Mouse (Mus musculus) heart, embryonic 16.5 days (tissue): ENCODE data around the gene Gspt1. TPM values are rescaled to one million over a fixed set of nuclear protein-coding genes. Genes with fewer than 3 reads are reported as not detected.
A peak's percentile ranks its signal among the peaks of the same experiment; 100 is the strongest.
"Not testable (repeated sequence)": the region's sequence is repeated elsewhere in the genome, so short reads cannot be mapped to it uniquely, and the experiment has no call there.

ENCODE experiments used
- ATAC-seq: fragments of 200-750 bp; cut with Nextera tagmentation; replicated peaks from 2 replicates; pipeline ENCODE4 v1.8.0; 2017; ENCODE audit warnings: moderate number of reproducible peaks; ENCODE audit not compliant: insufficient read depth, low FRiP score; ENCODE audit errors: extremely low read depth
- H3K27ac ChIP-seq: fragments of 300-500 bp; sonication (generic); 2 replicates; pipeline ENCODE4 v1.5.1; 2014; ENCODE audit warnings: mild to moderate bottlenecking, low read length, control low read depth, moderate library complexity
- H3K27me3 ChIP-seq: fragments of 300-500 bp; sonication (generic); 2 replicates; pipeline ENCODE4 v1.6.1; 2014; ENCODE audit warnings: low read length, mixed read lengths; ENCODE audit not compliant: control insufficient read depth, insufficient read depth
- H3K36me3 ChIP-seq: fragments of 300-500 bp; sonication (generic); 2 replicates; pipeline ENCODE4 v1.6.1; 2014; ENCODE audit not compliant: control insufficient read depth, insufficient read depth
- H3K4me1 ChIP-seq: fragments of 300-500 bp; sonication (generic); 2 replicates; pipeline ENCODE4 v1.6.1; 2014; ENCODE audit warnings: low read length, mixed read lengths; ENCODE audit not compliant: control insufficient read depth, insufficient read depth
- H3K4me2 ChIP-seq: fragments of 300-500 bp; sonication (generic); 2 replicates; pipeline ENCODE4 v1.6.1; 2014; ENCODE audit warnings: low read depth, mild to moderate bottlenecking, control low read depth, low read length
- H3K4me3 ChIP-seq: fragments of 300-500 bp; sonication (generic); 2 replicates; pipeline ENCODE4 v1.5.1; 2014; ENCODE audit warnings: mild to moderate bottlenecking, control low read depth, low read length
- H3K9ac ChIP-seq: fragments of 300-500 bp; sonication (generic); 2 replicates; pipeline ENCODE4 v1.6.1; 2014; ENCODE audit warnings: low read length, control low read depth
- H3K9me3 ChIP-seq: fragments of 300-500 bp; sonication (generic); replicated peaks from 2 replicates; pipeline ENCODE4 v1.6.1; 2016; ENCODE audit warnings: low read length; ENCODE audit not compliant: control insufficient read depth
- WGBS: fragments of 180-500 bp; shearing (Covaris S2); extraction: QIAGEN DNeasy Blood & Tissue Kit; methylation state at CpG from one replicate; pipeline ENCODE4 v1.1.7; 2014; 5-methylcytosine and 5-hydroxymethylcytosine counted together
- polyA plus RNA-seq: library from polyadenylated mRNA; unstranded; fragments of >200 nt; fragmentation: Nextera tagmentation; extraction: Ambion mirVana; gene quantifications from 2 replicates; pipeline ENCODE4 v1.2.1, GENCODE M21; 2015

Gene Gspt1
- polyA plus RNA-seq = 42.6 and 45.4 TPM in 2 replicates

GRCm38 (mm10) chr16:11253898-11254722 lies at the start of gene Gspt1:
Gene Gspt1 (minus strand): TSS chr16:11254325.
- under 1% methylated on average over 73 of the region's 76 CpGs for WGBS
- no peaks in the 10 kb centered on the region for H3K36me3 ChIP-seq
- peak within 1 kb of the TSS; percentile 94 for H3K27ac ChIP-seq
- H3K4me2 ChIP-seq = peak within 1 kb of the TSS; percentile 80
- peaks cover 11% of the 10 kb centered on the region for H3K4me1 ChIP-seq
- no peaks in the 10 kb centered on the region for H3K9me3 ChIP-seq
- ATAC-seq = peak; percentile 98
- peak within 1 kb of the TSS; percentile 99 for H3K4me3 ChIP-seq
- no peaks in the 10 kb centered on the region for H3K27me3 ChIP-seq
- H3K9ac ChIP-seq = peak within 1 kb of the TSS; percentile 98

- Histone ChIP-seq H3K36me3 (no peaks in the 10 kb centered on the region), H3K4me3 (no peak overlapping the region), H3K9me3 (no peaks in the 10 kb centered on the region), H3K4me2 (no peak overlapping the region), H3K27me3 (no peaks in the 10 kb centered on the region), H3K9ac (no peak overlapping the region), H3K27ac (no peak overlapping the region), H3K4me1 (no peaks in the 10 kb centered on the region)
- ATAC-seq = no peak
Observed at GRCm38 (mm10) chr16:11303741-11304140, 49.6 kb upstream of the Gspt1 start.

DNA sequence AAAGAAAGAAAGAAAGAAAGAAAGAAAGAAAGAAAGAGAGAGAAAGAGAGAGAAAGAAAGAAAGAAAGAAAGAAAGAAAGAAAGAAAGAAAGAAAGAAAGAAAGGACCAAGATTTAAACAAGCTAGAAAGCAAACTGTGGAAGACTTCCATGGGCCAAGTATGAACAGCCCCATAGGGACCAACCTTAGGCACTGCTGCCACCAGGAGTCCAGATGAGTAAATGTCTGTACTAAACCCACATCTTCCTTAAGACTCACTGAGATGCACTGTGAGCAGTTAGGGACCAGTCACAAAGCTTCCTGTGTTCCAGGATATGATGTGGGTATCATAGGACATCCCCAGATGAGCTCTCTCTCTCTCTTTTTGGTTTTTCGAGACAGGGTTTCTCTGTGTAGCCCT lies 43.6 kb upstream of the Gspt1 start:
- WGBS = 59% methylated on average over 1 of the region's 1 CpGs

GRCm38 (mm10) chr16:11295583-11295982 lies 41.5 kb upstream of the Gspt1 start:
- H3K4me2 ChIP-seq, ATAC-seq, H3K9ac ChIP-seq, H3K4me3 ChIP-seq, H3K36me3 ChIP-seq, H3K4me1 ChIP-seq, H3K27me3 ChIP-seq, H3K27ac ChIP-seq, H3K9me3 ChIP-seq: not testable (repeated sequence)
- 75% methylated on average over 4 of the region's 4 CpGs for WGBS

More for the DNA sequence above, 43.6 kb upstream of the Gspt1 start:
- H3K27ac ChIP-seq, H3K27me3 ChIP-seq, H3K9me3 ChIP-seq, H3K4me2 ChIP-seq, H3K4me1 ChIP-seq, H3K36me3 ChIP-seq, H3K4me3 ChIP-seq, ATAC-seq, H3K9ac ChIP-seq: not testable (repeated sequence)

- H3K9ac ChIP-seq, ATAC-seq, H3K9me3 ChIP-seq, H3K27me3 ChIP-seq, H3K4me3 ChIP-seq, H3K36me3 ChIP-seq, H3K4me2 ChIP-seq, H3K27ac ChIP-seq, H3K4me1 ChIP-seq: not testable (repeated sequence)
- WGBS = 84% methylated on average over 7 of the region's 8 CpGs
Observed at GRCm38 (mm10) chr16:11288873-11289272, 34.7 kb upstream of the Gspt1 start.

DNA sequence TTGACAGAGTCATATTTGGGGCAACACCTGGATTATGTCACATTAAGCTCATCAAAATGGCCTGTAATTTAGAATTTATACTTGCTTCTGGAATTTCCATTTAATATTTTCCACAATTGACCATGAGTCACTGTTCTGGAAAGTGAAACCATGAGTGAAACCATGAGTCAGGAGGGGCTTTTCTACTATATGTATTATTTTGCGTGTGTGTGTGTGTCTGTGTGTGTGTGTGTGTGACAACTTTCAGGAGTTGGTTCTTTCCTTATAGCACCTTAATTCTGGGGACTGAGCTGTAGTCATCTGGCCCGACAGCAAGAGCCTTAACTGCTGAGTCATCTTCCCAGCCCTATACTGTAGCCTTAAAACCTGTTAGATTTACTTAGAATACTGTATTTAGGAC lies 31.8 kb upstream of the Gspt1 start:
- Histone ChIP-seq H3K36me3 (no peaks in the 10 kb centered on the region), H3K4me2 (no peak overlapping the region), H3K27me3 (no peaks in the 10 kb centered on the region), H3K27ac (no peak overlapping the region), H3K4me3 (no peak overlapping the region), H3K4me1 (no peaks in the 10 kb centered on the region), H3K9ac (no peak overlapping the region), H3K9me3 (peaks cover 10% of the 10 kb centered on the region)
- ATAC-seq = no peak
- 74% methylated on average over 2 of the region's 2 CpGs for WGBS

DNA sequence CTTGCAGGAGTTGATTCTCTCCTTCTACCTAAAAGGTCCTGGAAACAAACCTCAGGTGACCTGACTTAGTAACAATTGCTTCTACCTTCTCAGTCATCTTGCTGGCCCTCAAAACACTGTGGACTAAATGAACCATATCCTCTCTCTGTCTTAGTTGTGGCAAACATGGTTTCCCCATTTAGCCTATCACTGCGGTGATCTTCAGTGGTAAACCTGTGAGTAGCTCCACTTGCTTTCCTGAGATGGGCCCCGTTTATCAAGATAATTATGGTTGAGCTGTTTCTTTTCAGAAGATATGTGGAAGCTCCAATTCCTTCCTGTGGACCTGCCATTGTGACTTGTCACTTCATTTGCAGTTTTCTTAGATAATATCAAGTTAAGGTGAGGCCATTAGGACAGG lies 30.8 kb upstream of the Gspt1 start:
- Histone ChIP-seq H3K9ac (no peak overlapping the region), H3K4me3 (no peak overlapping the region), H3K27me3 (no peaks in the 10 kb centered on the region), H3K36me3 (no peaks in the 10 kb centered on the region), H3K4me2 (no peak overlapping the region), H3K9me3 (peaks cover 3% of the 10 kb centered on the region), H3K4me1 (no peaks in the 10 kb centered on the region), H3K27ac (no peak overlapping the region)
- 76% methylated on average over 2 of the region's 2 CpGs for WGBS
- no peak for ATAC-seq

- Histone ChIP-seq H3K4me1 (no peaks in the 10 kb centered on the region), H3K4me2 (no peak overlapping the region), H3K9me3 (no peaks in the 10 kb centered on the region), H3K36me3 (no peaks in the 10 kb centered on the region), H3K4me3 (no peak overlapping the region), H3K27ac (no peak overlapping the region), H3K9ac (no peak overlapping the region), H3K27me3 (no peaks in the 10 kb centered on the region)
- ATAC-seq = no peak
- 76% methylated on average over 5 of the region's 5 CpGs for WGBS
Observed at GRCm38 (mm10) chr16:11282655-11283232, 28.6 kb upstream of the Gspt1 start.

DNA sequence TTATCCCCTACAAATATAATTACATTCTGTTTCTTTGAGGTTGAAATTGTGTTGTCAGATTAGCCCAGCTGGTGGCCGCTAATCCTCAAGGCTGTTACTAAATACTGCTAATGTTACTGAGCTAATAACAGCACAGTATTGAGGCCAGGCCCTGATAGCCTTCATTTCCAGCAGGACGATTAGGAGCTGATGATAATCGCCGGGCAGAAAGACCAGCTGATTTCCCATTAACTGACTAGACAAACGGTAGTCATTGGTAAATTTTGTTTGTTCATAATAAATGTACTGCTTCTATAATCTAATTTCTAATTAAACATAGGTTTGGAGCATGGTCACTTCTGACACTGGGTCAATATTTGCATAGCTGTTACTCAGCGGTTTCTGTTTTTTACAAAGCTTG lies 24.7 kb upstream of the Gspt1 start:
- no peaks in the 10 kb centered on the region for H3K4me1 ChIP-seq
- no peaks in the 10 kb centered on the region for H3K27me3 ChIP-seq
- 66% methylated on average over 6 of the region's 6 CpGs for WGBS
- H3K36me3 ChIP-seq = no peaks in the 10 kb centered on the region
- H3K4me2 ChIP-seq = no peak overlapping the region
- H3K27ac ChIP-seq = no peak overlapping the region
- H3K4me3 ChIP-seq = no peak overlapping the region
- H3K9me3 ChIP-seq = no peaks in the 10 kb centered on the region
- H3K9ac ChIP-seq = no peak overlapping the region
- ATAC-seq = no peak
